25 mouse cellular contexts compared by ENCODE assay signal in the genomic region with DNA sequence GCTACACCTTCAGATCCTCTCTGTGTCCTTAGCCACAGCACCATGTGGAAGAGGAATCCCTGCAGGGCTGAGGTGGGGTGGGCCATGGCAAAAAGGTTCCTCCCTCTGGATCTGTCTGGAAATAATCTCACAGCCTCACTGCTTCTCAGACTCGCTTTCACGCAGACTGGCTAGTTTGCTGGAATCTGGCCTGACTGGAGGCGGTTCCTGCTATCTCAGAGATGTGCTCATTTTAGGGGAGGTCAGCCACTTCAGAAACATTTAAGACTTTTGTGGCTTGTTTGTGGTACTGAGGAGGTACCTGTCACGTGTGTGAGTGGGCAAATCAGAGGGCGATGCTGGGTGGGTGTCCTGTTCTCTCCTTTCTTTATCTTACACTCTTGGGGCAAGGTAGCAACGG.
DNase-seq lines count a peak whose midpoint lies in the region; ATAC-seq and TF ChIP-seq lines count a peak whose summit lies in the region.
"Had no signal": no experiment of that assay in that cellular context is flagged by ENCODE, and none has a peak within 500 bp of the region (broad histone marks: within the 10 kb centered on the region; RNA-seq: fewer than 3 reads in every experiment).

No protein-coding gene starts in this region.

- H3K27me3 ChIP-seq in heart, embryonic 16.5 days (ENCODE audit: control insufficient read depth, insufficient read depth, low read length): no peaks in the 10 kb centered on the region
- H3K27me3 ChIP-seq in liver, postnatal 0 days (ENCODE audit: insufficient read depth, low read length): no peaks in the 10 kb centered on the region
- H3K27me3 ChIP-seq: embryonic facial prominence, embryonic 13.5 days; forebrain, embryonic 13.5 days; hindbrain, embryonic 15.5 days; limb, embryonic 13.5 days; liver, embryonic 13.5 days had no signal

- H3K4me2 ChIP-seq in heart, embryonic 16.5 days (ENCODE audit: low read depth, low read length): no peak overlapping the region
- H3K4me2 ChIP-seq in liver, postnatal 0 days (ENCODE audit: low read depth, low read length): no peak overlapping the region
- H3K4me2 ChIP-seq: embryonic facial prominence, embryonic 13.5 days; forebrain, embryonic 13.5 days; hindbrain, embryonic 15.5 days; limb, embryonic 13.5 days; liver, embryonic 13.5 days; lung, embryonic 14.5 days had no signal

- H3K4me3 ChIP-seq in heart, embryonic 16.5 days (ENCODE audit: low read length): no peak overlapping the region
- H3K4me3 ChIP-seq in liver, postnatal 0 days (ENCODE audit: low read depth, low read length): no peak overlapping the region
- H3K4me3 ChIP-seq: embryonic facial prominence, embryonic 13.5 days; erythroblast, embryonic 14.5 days; forebrain, embryonic 13.5 days; hindbrain, embryonic 15.5 days; layer of hippocampus, adult 2 months; limb, embryonic 13.5 days; liver, embryonic 13.5 days had no signal

- peak overlapping the region; percentile 37; the same call in 1 of the 2 replicates for H3K27ac ChIP-seq in heart, embryonic 16.5 days (ENCODE audit: low read length)
- no peak overlapping the region for H3K27ac ChIP-seq in liver, postnatal 0 days (ENCODE audit: low read depth)
- H3K27ac ChIP-seq: embryonic facial prominence, embryonic 13.5 days; forebrain, embryonic 13.5 days; hindbrain, embryonic 15.5 days; layer of hippocampus, adult 2 months; limb, embryonic 13.5 days; liver, embryonic 13.5 days had no signal

- no peaks in the 10 kb centered on the region for H3K9me3 ChIP-seq in heart, embryonic 16.5 days (replicated peaks; ENCODE audit: control insufficient read depth, low read length)
- no peaks in the 10 kb centered on the region for H3K9me3 ChIP-seq in liver, postnatal 0 days (ENCODE audit: low read length)
- H3K9me3 ChIP-seq: embryonic facial prominence, embryonic 13.5 days; forebrain, embryonic 13.5 days; hindbrain, embryonic 15.5 days; limb, embryonic 13.5 days; liver, embryonic 13.5 days had no signal

- TF ChIP-seq EP300 in liver, postnatal 0 days (IDR thresholded peaks at IDR 0.05; ENCODE audit: low read depth): no peak

- intact Hi-C loops in heart, postnatal 36 days (cut with DNase I): no loop called here

- H3K36me3 ChIP-seq in heart, embryonic 16.5 days (ENCODE audit: control insufficient read depth, insufficient read depth): peaks cover 15% of the 10 kb centered on the region
- H3K36me3 ChIP-seq in liver, postnatal 0 days (replicated peaks; ENCODE audit: insufficient read depth, low read length): 0 out of 2 replicates have a peak, but pooled peaks cover 2% of the 10 kb centered on the region
- H3K36me3 ChIP-seq: hindbrain, embryonic 15.5 days; liver, embryonic 13.5 days had no signal

- TF ChIP-seq CTCF in liver, postnatal 0 days (IDR thresholded peaks at IDR 0.05; ENCODE audit: low read depth): no peak

- no peak for ATAC-seq in heart, embryonic 16.5 days (replicated peaks; ENCODE audit: extremely low read depth, insufficient read depth, low FRiP score)
- 0 out of 2 replicates have a peak, but pooled peaks have one; percentile 13 for ATAC-seq in monocyte, adult 5-6 weeks (replicated peaks; ENCODE audit: insufficient number of reproducible peaks, low FRiP score, low TSS enrichment, poor library complexity, severe bottlenecking)
- ATAC-seq in liver, postnatal 0 days: no peak
- ATAC-seq: forebrain, embryonic 13.5 days had no signal

- 46% methylated on average over 6 of the region's 6 CpGs for WGBS in heart, embryonic 16.5 days
- 79% methylated on average over 6 of the region's 6 CpGs for WGBS in liver, postnatal 0 days (ENCODE audit: insufficient replicate concordance)

- DNase-seq in heart, postnatal 36 days: no peak
- peak; percentile 51 for DNase-seq in right cerebral cortex, adult 18-20 months
- DNase-seq in right cerebral cortex, postnatal 25 days: no peak
- DNase-seq in testis, postnatal 14 days (ENCODE audit: low spot score): peak; percentile 77
- DNase-seq in liver, postnatal 0 days: no peak
- DNase-seq: adrenal gland, adult 8-10 months; cerebellum, adult 18-20 months; cerebellum, postnatal 25 days; embryo, embryonic 11 days; kidney, adult 8-10 months; kidney, postnatal 14 days; layer of hippocampus, postnatal 36 days; liver, embryonic 13.5 days; lung, embryonic 14.5 days; right cerebral cortex, postnatal 14 days; spleen, adult 18-20 months; thymus, adult 18-20 months had no signal

- H3K4me1 ChIP-seq in heart, embryonic 16.5 days (ENCODE audit: control insufficient read depth, insufficient read depth, low read length): peaks cover 22% of the 10 kb centered on the region
- H3K4me1 ChIP-seq in liver, postnatal 0 days (ENCODE audit: insufficient read depth): no peaks in the 10 kb centered on the region

- H3K9ac ChIP-seq in heart, embryonic 16.5 days (ENCODE audit: low read length): no peak overlapping the region
- H3K9ac ChIP-seq in liver, postnatal 0 days (replicated peaks): no peak overlapping the region
- H3K9ac ChIP-seq: embryonic facial prominence, embryonic 13.5 days; forebrain, embryonic 13.5 days; hindbrain, embryonic 15.5 days; limb, embryonic 13.5 days; liver, embryonic 13.5 days; lung, embryonic 14.5 days had no signal

Comparison
In these comparisons a context has a peak if more than half of its experiments do, and no peak if none do; other contexts are left out.
1. DNase-seq: peak in right cerebral cortex, adult 18-20 months (single experiment) and testis, postnatal 14 days (single experiment); none in heart, postnatal 36 days (0 of 2), right cerebral cortex, postnatal 25 days (single experiment) and liver, postnatal 0 days (single experiment).